Mouse (Mus musculus) monocyte, adult 5-6 weeks (primary cell): ENCODE measurements around the gene Reep6. TPM values are rescaled to one million over a fixed set of nuclear protein-coding genes. Genes with fewer than 3 reads are reported as not detected.

Experiments
- ATAC-seq: fragments of 153-309, 156-312 bp; replicated peaks from 2 replicates; pipeline ENCODE4 v1.8.0; 2017; ENCODE audit warnings: mild to moderate bottlenecking; ENCODE audit not compliant: low TSS enrichment, insufficient number of reproducible peaks, severe bottlenecking, poor library complexity, low FRiP score
- total RNA-seq: library from RNA; stranded (forward); fragments of 200-1000, 200-491, 200-594 nt; gene quantifications from 3 replicates; pipeline ENCODE4 v1.2.3, GENCODE M21; 2017

Reep6 gene
- total RNA-seq, 1 experiment from 2014 or later = not detected

DNA sequence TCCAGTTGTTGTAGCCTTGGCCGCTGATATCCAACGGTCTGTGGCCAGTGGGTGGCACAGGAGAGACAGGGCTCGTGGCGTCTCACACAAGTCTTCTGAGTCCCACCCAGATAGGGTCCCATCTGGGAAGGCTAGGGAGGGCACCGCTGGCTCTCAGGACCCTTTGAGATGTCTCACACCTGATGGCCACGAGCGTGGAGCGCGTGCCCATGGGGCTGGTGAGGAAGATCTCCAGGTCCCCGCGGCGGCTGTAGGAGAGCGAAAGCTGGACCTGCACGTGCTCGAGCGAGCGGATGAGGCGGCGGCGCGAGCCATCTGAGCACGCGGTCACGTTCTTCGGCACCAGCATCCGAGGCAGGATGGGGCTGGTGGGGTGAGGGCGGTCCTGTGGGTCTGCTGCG is 6.9 kb upstream of the Reep6 start:
- ATAC-seq = no peak

DNA sequence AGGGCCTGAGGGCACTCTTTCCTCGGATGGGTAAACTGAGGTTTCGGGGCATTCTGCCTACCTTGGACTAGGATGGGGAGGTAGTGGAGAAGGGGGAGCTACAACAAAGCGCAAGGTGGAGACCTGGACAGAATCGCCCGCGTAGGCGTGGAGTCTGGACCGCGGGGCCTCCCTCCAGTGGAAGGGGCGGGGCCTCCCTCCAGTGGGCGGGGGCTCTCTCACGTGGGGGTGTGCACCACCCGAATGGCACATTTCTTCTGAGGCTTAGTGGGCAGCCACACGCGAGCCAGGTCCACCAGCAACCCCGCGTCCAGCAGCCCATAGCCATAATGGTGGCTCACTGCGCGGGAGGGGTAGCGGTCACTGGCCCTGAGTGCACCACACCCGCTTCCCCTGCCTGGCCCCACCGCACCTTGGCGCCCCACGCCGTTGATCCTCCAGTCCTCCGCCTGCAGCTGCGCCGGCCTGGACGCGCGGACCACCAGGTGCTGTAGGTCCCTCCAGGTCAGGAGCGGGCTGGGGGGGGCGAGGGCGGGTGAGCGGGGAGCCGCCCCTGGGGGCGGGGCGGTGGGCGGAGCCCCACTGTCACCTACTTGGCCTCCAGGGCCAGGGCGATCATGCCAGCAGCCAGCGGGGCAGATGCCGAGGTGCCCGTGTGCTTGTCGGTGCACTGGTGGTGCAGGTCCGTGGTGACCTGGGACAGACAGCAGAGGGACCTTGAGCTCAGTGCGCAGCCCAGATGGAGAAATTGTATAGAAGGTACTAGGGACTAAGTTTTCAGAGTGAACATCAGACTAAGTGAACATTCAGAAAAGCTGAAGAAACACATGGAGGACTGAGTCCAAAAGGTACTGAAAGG is 6.3 kb upstream of the Reep6 start:
- ATAC-seq = 0 out of 2 replicates have a peak, but pooled peaks have one; percentile 29

DNA sequence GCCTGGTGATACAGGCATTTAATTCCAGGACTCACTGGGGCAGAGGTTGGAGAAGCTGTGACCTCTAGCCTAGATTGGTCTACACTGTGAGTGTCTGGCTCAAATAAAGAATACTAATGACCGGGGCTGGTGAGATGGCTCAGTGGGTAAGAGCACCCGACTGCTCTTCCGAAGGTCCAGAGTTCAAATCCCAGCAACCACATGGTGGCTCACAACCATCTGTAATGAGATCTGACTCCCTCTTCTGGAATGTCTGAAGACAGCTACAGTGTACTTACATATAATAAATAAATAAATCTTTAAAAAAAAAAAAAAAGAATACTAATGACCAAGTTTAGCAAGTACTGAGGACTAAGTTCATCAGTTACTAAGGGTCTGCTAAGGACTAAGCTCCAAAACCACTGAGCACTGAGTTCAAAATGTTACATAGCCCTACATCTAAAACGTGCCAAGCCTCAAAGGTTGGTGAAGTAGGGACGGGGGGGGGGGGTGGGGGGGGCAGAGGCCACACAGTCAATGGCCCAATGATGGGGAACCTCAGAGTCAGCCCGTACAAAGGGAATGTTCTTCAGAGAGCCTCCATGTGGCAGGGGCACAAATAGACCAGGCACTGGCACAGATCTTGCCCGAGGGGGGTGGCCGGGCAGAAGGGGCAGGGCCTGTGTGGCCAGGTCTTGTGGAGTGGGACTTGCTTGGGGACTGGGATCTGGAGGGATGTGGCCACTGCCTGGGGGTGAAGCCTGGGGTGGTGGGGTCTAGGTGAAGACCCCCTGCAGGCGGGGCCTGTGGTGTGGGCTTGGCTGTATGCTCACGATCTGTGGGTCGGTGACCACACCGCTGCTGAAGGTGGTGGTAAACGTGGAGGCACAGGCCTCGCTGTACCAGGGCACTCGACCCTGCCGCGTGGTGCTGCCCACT is 5.4 kb upstream of the Reep6 start:
- ATAC-seq = no peak

- no peak for ATAC-seq
These were observed 4.7 kb upstream of the Reep6 start for GRCm38 (mm10) chr10:80325045-80325444.

GRCm38 (mm10) chr10:80330084-80330483 is 331 bp downstream of the Reep6 start:
- no peak for ATAC-seq

- no peak for ATAC-seq
These were observed 1.1 kb downstream of the Reep6 start for GRCm38 (mm10) chr10:80330888-80331287.

DNA sequence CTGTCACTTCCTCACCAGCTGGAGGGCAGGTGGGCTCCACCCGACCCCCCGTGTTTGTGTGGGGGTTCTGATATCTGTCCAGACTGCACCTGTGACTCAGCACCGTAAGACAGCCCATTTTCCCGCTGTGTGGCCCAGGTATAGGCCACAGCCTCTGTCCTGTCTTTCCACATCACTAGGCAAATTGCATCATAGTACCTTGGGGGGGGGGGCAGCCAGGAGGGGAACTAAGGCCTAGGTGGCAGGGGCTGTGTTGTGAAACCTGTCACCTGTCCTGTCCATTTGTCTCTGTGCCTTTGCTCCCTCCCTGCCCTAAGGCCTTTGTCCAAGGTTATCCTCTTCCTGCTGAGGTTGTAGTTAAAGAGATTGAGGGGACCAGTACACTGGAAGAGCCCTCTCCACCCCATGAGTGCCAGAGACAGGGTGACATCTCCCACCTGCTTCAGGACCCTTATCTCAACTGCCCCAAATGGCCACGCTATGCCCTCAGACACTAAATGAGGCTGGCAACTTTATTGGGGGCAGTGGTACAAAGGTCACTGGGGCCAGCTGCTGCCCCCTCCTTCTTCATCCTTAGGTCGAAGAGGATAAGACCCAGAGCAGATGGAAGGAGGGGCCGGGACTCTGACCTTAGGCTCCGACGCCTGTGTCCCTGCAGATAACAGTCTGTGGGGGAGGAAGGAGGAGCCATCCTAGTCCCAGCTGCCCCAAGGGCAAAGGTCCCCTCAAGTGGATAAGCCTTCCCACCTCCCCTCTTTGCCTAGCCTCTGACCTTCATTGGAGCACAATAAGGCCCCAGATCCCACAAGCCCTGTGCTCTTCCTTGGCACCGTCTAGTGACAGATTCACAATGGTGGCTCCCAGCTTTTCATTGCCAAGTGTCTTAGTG is 2.1 kb downstream of the Reep6 start:
- no peak for ATAC-seq

- no peak for ATAC-seq
These were observed 2.8 kb downstream of the Reep6 start for GRCm38 (mm10) chr10:80332525-80332989.

DNA sequence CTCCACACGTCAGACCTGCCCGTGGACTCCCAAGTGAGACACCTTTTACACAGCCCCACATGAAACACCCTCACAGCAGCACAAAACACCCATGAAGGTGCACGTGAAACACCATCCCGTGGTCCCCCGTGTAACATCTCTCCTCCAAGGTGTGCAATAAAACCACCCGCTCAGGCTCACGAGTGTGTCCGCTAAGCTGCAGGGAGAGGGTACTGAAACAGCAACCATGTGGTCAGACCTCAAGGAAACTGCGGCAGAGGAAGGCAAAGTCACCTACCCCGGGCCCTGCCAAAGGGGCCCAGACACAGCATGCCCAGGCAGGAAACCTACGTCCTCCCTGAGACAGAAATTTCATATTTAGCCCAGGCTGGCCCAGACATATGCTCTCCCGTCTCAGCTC is 6.5 kb downstream of the Reep6 start:
- no peak for ATAC-seq

- peak; percentile 57 for ATAC-seq
These were observed 10.4 kb downstream of the Reep6 start for GRCm38 (mm10) chr10:80339941-80340750.

GRCm38 (mm10) chr10:80341026-80341425 is 11.3 kb downstream of the Reep6 start:
- no peak for ATAC-seq

DNA sequence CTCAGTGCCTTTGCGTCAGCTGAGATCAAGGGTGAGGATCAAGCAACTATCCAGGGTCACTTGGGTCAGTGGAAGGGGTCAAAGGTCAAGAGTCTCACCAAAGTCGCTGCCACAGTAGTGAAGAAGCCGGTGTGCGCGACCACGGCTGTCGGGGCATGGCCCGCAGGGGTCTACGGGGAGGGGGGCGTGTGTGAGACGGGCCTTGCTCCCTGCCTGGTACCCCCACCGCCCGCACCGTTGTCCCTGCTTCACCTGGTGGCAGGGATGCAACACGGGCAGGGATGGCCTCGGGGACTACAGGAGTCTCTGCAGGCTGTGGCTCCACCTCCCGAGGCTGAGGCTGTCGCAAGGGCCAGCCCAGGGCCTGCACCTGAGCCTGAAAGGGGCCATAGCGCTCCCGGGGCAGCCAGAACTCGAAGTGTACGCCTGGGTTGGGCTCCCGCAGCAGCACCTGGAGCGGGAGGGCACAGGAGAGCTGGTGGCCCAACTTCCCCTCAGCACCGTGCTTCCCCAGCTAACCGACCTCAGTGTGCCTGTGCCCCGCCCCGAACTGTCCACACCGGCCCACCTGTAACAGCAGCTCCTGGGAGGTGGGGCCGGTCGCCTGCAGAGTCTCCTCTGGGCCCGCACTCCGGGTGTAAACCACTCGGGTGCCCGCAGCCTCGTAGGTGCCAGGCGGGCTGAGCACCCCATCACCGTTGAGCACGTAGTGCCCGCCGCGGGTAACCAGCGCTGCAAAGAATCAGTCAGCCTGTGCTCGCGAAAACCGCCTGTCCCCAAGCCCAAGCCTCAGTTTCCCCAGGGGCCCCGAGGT is 11.9 kb downstream of the Reep6 start:
- ATAC-seq = no peak

- no peak for ATAC-seq
These were observed 12.6 kb downstream of the Reep6 start for GRCm38 (mm10) chr10:80342305-80342748.

DNA sequence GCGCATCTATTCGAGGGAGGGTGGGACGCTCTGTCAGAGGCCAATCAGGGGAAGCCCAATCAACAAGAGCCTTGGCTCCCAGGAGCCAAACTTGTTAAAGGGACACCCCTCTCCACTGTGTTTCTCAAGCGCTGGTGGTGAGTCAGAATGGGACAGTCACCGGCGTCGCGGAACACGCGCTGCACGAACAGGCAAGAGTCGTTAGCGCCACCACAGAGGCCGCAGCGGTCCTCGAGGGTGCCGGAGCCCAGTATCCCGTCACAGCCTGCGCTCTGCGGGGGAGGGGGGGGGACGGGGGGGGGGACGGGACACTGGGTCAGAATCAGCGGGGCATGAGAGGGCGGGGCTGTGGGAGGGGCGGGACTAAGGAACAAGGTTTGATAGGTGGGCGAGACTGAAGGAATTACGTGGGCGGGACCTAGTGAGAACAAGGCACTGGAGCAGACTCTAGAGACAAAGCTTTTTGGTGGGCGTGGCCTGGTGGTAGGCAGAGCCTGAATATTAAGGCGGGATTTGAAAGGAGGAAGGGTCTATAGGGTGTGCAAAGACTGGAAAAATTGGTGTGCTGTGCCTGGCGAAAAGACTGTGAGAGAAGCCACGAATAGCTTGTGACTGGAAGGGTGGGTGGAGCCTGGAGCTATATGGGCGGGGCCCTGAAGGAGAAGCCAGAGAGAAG is 13.1 kb downstream of the Reep6 start:
- peak; percentile 47 for ATAC-seq

- no peak for ATAC-seq
These were observed 13.7 kb downstream of the Reep6 start for GRCm38 (mm10) chr10:80343425-80343895.

GRCm38 (mm10) chr10:80344131-80344661 is 14.4 kb downstream of the Reep6 start:
- no peak for ATAC-seq
